Mouse (Mus musculus) C2C12 (cell line): ENCODE measurements at regions not wholly inside any gene's neighbourhood (a gene's known extent, or its start where the extent isn't known, plus 50 kb on each side); places are given as distances from the start of the nearest gene placed in this dataset.

Experiments
- H3K27me3 ChIP-seq: one replicate; pipeline ENCODE4 v1.6.1; 2011; ENCODE audit not compliant: control insufficient read depth, insufficient read depth, insufficient read length
- H3K36me3 ChIP-seq: one replicate; pipeline ENCODE4 v1.6.1; 2011; ENCODE audit not compliant: control insufficient read depth, insufficient read depth
- H3K4me3 ChIP-seq: one replicate; pipeline ENCODE4 v1.5.1; 2011; ENCODE audit warnings: mild to moderate bottlenecking, control low read depth; ENCODE audit not compliant: poor library complexity, insufficient read depth, severe bottlenecking
- H3K79me2 ChIP-seq: one replicate; pipeline ENCODE4 v1.6.1; 2011; ENCODE audit not compliant: control insufficient read depth, insufficient read depth
- H3K79me3 ChIP-seq: one replicate; pipeline ENCODE4 v1.6.1; 2011; ENCODE audit warnings: low read depth, control low read depth
- H3ac ChIP-seq: one replicate; pipeline ENCODE3; 2011; ENCODE audit warnings: low read depth; ENCODE audit not compliant: control insufficient read depth, insufficient read length
- CEBPB ChIP-seq: IDR thresholded peaks from one replicate; pipeline ENCODE4 v1.6.1; 2011; ENCODE audit warnings: low read depth, mild to moderate bottlenecking, control low read depth, moderate library complexity
- CTCF ChIP-seq: IDR thresholded peaks from one replicate; pipeline ENCODE4 v1.5.1; 2011; ENCODE audit not compliant: control insufficient read depth, insufficient read depth, insufficient read length
- FOSL1 ChIP-seq: IDR thresholded peaks from one replicate; pipeline ENCODE4 v1.8.0; 2011; ENCODE audit warnings: mild to moderate bottlenecking, low read length; ENCODE audit not compliant: poor library complexity, insufficient read depth, severe bottlenecking
- MAX ChIP-seq: IDR thresholded peaks from one replicate; pipeline ENCODE4 v1.6.1; 2011; ENCODE audit warnings: mild to moderate bottlenecking, control low read depth
- MYOD1 ChIP-seq: IDR thresholded peaks from one replicate; pipeline ENCODE4 v1.6.1; 2011; ENCODE audit warnings: low read depth; ENCODE audit not compliant: control insufficient read depth, insufficient read length
- MYOG ChIP-seq: IDR thresholded peaks from one replicate; pipeline ENCODE4 v1.6.1; 2011; ENCODE audit not compliant: control insufficient read depth, insufficient read length; ENCODE audit errors: extremely low read depth
- USF1 ChIP-seq: IDR thresholded peaks from one replicate; pipeline ENCODE4 v1.6.1; 2011; ENCODE audit warnings: low read depth, mild to moderate bottlenecking, control low read depth, moderate library complexity

- H3K79me3 ChIP-seq, result no peaks in the 10 kb centered on the region
- H3K4me3 ChIP-seq, result no peak overlapping the region
- H3K79me2 ChIP-seq, result no peaks in the 10 kb centered on the region
- no peaks in the 10 kb centered on the region for H3K36me3 ChIP-seq
- no peaks in the 10 kb centered on the region for H3K27me3 ChIP-seq
- no peak for TF ChIP-seq MYOD1
- no peak for TF ChIP-seq FOSL1
- TF ChIP-seq MYOG, result no peak
- TF ChIP-seq CEBPB, result no peak
- TF ChIP-seq CTCF, result no peak
- TF ChIP-seq USF1, result no peak
- no peak for TF ChIP-seq MAX
- H3ac ChIP-seq, result no peak overlapping the region
Measured at GRCm38 (mm10) chr11:19246390-19247114, 227.8 kb upstream of the Meis1 start.

GRCm38 (mm10) chr11:19253605-19254004 is 234.8 kb upstream of the Meis1 start:
- no peak overlapping the region for H3ac ChIP-seq
- H3K4me3 ChIP-seq, result no peak overlapping the region
- H3K79me3 ChIP-seq, result no peaks in the 10 kb centered on the region
- H3K36me3 ChIP-seq, result no peaks in the 10 kb centered on the region
- no peaks in the 10 kb centered on the region for H3K27me3 ChIP-seq
- TF ChIP-seq CTCF, result no peak
- TF ChIP-seq FOSL1, result no peak
- no peak for TF ChIP-seq MAX
- TF ChIP-seq MYOD1, result no peak
- TF ChIP-seq USF1, result no peak
- no peak for TF ChIP-seq MYOG
- no peak for TF ChIP-seq CEBPB
- H3K79me2 ChIP-seq, result no peaks in the 10 kb centered on the region

GRCm38 (mm10) chr11:19254183-19254582 is 235.4 kb upstream of the Meis1 start:
- no peaks in the 10 kb centered on the region for H3K79me3 ChIP-seq
- no peak for TF ChIP-seq CEBPB
- TF ChIP-seq MAX, result no peak
- no peak for TF ChIP-seq MYOG
- TF ChIP-seq MYOD1, result no peak
- no peak for TF ChIP-seq FOSL1
- no peak for TF ChIP-seq USF1
- no peak for TF ChIP-seq CTCF
- H3K36me3 ChIP-seq, result no peaks in the 10 kb centered on the region
- no peaks in the 10 kb centered on the region for H3K79me2 ChIP-seq
- no peaks in the 10 kb centered on the region for H3K27me3 ChIP-seq
- H3ac ChIP-seq, result no peak overlapping the region
- H3K4me3 ChIP-seq, result no peak overlapping the region

GRCm38 (mm10) chr11:19257549-19257948 is 238.8 kb upstream of the Meis1 start:
- H3K79me3 ChIP-seq, result no peaks in the 10 kb centered on the region
- no peak for TF ChIP-seq CEBPB
- no peak for TF ChIP-seq MYOD1
- no peak for TF ChIP-seq MYOG
- no peak for TF ChIP-seq FOSL1
- TF ChIP-seq MAX, result no peak
- TF ChIP-seq USF1, result no peak
- no peak for TF ChIP-seq CTCF
- H3K4me3 ChIP-seq, result no peak overlapping the region
- no peak overlapping the region for H3ac ChIP-seq
- no peaks in the 10 kb centered on the region for H3K36me3 ChIP-seq
- no peaks in the 10 kb centered on the region for H3K27me3 ChIP-seq
- no peaks in the 10 kb centered on the region for H3K79me2 ChIP-seq

GRCm38 (mm10) chr11:19262832-19263231 is 244.0 kb upstream of the Meis1 start:
- Histone ChIP-seq H3K27me3 (no peaks in the 10 kb centered on the region), H3K79me2 (no peaks in the 10 kb centered on the region), H3ac (no peak overlapping the region), H3K79me3 (no peaks in the 10 kb centered on the region), H3K36me3 (no peaks in the 10 kb centered on the region), H3K4me3 (no peak overlapping the region)
- TF ChIP-seq FOSL1 (no peak), MYOG (no peak), MYOD1 (no peak), MAX (no peak), USF1 (no peak), CTCF (no peak), CEBPB (no peak)
